In genomic region chr5:117842699-117843098, GRCm38 (mm10) we compare ENCODE assay signal across 13 mouse cellular contexts.
A peak's percentile ranks its signal among the peaks of the same experiment; 100 is the strongest.
DNase-seq lines count a peak whose midpoint lies in the region; ATAC-seq lines count a peak whose summit lies in the region.
"Had no signal": no experiment of that assay in that cellular context is flagged by ENCODE, and none has a peak within 500 bp of the region (broad histone marks: within the 10 kb centered on the region; RNA-seq: fewer than 3 reads in every experiment).

No protein-coding gene starts in this region.

- no peaks in the 10 kb centered on the region for H3K36me3 ChIP-seq in forebrain, embryonic 10.5 days (replicated peaks)
- H3K36me3 ChIP-seq in forebrain, embryonic 11.5 days (ENCODE audit: control insufficient read depth, insufficient read depth, low read length): no peaks in the 10 kb centered on the region
- no peaks in the 10 kb centered on the region for H3K36me3 ChIP-seq in hindbrain, embryonic 12.5 days
- H3K36me3 ChIP-seq in midbrain, embryonic 15.5 days (replicated peaks): no peaks in the 10 kb centered on the region
- no peaks in the 10 kb centered on the region for H3K36me3 ChIP-seq in limb, embryonic 10.5 days
- H3K36me3 ChIP-seq: heart, embryonic 13.5 days had no signal

- H3K27ac ChIP-seq in forebrain, embryonic 10.5 days: no peak overlapping the region
- H3K27ac ChIP-seq in forebrain, embryonic 11.5 days (ENCODE audit: low read depth, low read length): no peak overlapping the region
- H3K27ac ChIP-seq in hindbrain, embryonic 12.5 days: no peak overlapping the region
- no peak overlapping the region for H3K27ac ChIP-seq in midbrain, embryonic 15.5 days
- no peak overlapping the region for H3K27ac ChIP-seq in limb, embryonic 10.5 days
- H3K27ac ChIP-seq: heart, embryonic 13.5 days; stomach, postnatal 0 days had no signal

- 2% methylated on average over 14 of the region's 14 CpGs for WGBS in forebrain, embryonic 10.5 days
- WGBS in forebrain, embryonic 11.5 days: 4% methylated on average over 13 of the region's 14 CpGs
- 4% methylated on average over 14 of the region's 14 CpGs for WGBS in hindbrain, embryonic 12.5 days
- WGBS in midbrain, embryonic 15.5 days: 2% methylated on average over 14 of the region's 14 CpGs
- 3% methylated on average over 14 of the region's 14 CpGs for WGBS in limb, embryonic 10.5 days

- peaks cover 87% of the 10 kb centered on the region for H3K27me3 ChIP-seq in forebrain, embryonic 10.5 days (ENCODE audit: poor library complexity, severe bottlenecking)
- peaks cover 41% of the 10 kb centered on the region for H3K27me3 ChIP-seq in forebrain, embryonic 11.5 days (ENCODE audit: control insufficient read depth, insufficient read depth, low read length)
- H3K27me3 ChIP-seq in hindbrain, embryonic 12.5 days: peaks cover 74% of the 10 kb centered on the region
- H3K27me3 ChIP-seq in midbrain, embryonic 15.5 days (replicated peaks): peaks cover 27% of the 10 kb centered on the region
- H3K27me3 ChIP-seq in limb, embryonic 10.5 days (ENCODE audit: low read depth, poor library complexity, severe bottlenecking): peaks cover 86% of the 10 kb centered on the region

- H3K4me2 ChIP-seq in forebrain, embryonic 11.5 days (ENCODE audit: low read depth, low read length, severe bottlenecking): no peak overlapping the region; the same call in 1 of the 2 replicates
- peak overlapping the region; percentile 55 for H3K4me2 ChIP-seq in hindbrain, embryonic 12.5 days (replicated peaks)
- H3K4me2 ChIP-seq in midbrain, embryonic 15.5 days: peak overlapping the region; percentile 89
- H3K4me2 ChIP-seq: heart, embryonic 13.5 days had no signal

- DNase-seq in forebrain, embryonic 10.5 days (ENCODE audit: extremely low spot score, low spot score): no peak
- no peak for DNase-seq in forebrain, embryonic 11.5 days (ENCODE audit: low spot score)
- peak; percentile 42 to 49 for DNase-seq in cerebellum, postnatal 25 days
- no peak for DNase-seq in limb, embryonic 10.5 days (ENCODE audit: low spot score)
- DNase-seq in frontal cortex, postnatal 14 days (ENCODE audit: low spot score in 2 of 2): no peak
- DNase-seq in layer of hippocampus, adult 11-12 months (ENCODE audit: low spot score): no peak
- DNase-seq: gastrocnemius, postnatal 14 days; kidney, postnatal 10 days had no signal

- no peaks in the 10 kb centered on the region for H3K9me3 ChIP-seq in forebrain, embryonic 10.5 days
- H3K9me3 ChIP-seq in forebrain, embryonic 11.5 days (ENCODE audit: control insufficient read depth, low read length): no peaks in the 10 kb centered on the region
- no peaks in the 10 kb centered on the region for H3K9me3 ChIP-seq in hindbrain, embryonic 12.5 days (replicated peaks)
- no peaks in the 10 kb centered on the region for H3K9me3 ChIP-seq in midbrain, embryonic 15.5 days
- H3K9me3 ChIP-seq in limb, embryonic 10.5 days (replicated peaks): no peaks in the 10 kb centered on the region
- H3K9me3 ChIP-seq: heart, embryonic 13.5 days had no signal

- no peak for ATAC-seq in forebrain, embryonic 11.5 days (replicated peaks; ENCODE audit: low FRiP score)
- ATAC-seq in hindbrain, embryonic 12.5 days (ENCODE audit: low FRiP score): no peak
- no peak for ATAC-seq in midbrain, embryonic 15.5 days (replicated peaks)
- ATAC-seq: activated CD4-positive, CD25-positive, alpha-beta regulatory T cell, adult 4 months had no signal

- peaks cover 31% of the 10 kb centered on the region for H3K4me1 ChIP-seq in forebrain, embryonic 10.5 days
- peaks cover 15% of the 10 kb centered on the region; the same call in 1 of the 2 replicates for H3K4me1 ChIP-seq in forebrain, embryonic 11.5 days (replicated peaks; ENCODE audit: control insufficient read depth, insufficient read depth, low read length)
- H3K4me1 ChIP-seq in hindbrain, embryonic 12.5 days: peaks cover 15% of the 10 kb centered on the region
- H3K4me1 ChIP-seq in midbrain, embryonic 15.5 days: peaks cover 34% of the 10 kb centered on the region
- peaks cover 8% of the 10 kb centered on the region for H3K4me1 ChIP-seq in limb, embryonic 10.5 days
- H3K4me1 ChIP-seq: heart, embryonic 13.5 days had no signal

- peak overlapping the region; percentile 45; the same call in 1 of the 2 replicates for H3K4me3 ChIP-seq in forebrain, embryonic 10.5 days
- no peak overlapping the region for H3K4me3 ChIP-seq in forebrain, embryonic 11.5 days (ENCODE audit: low read depth, low read length)
- peak overlapping the region; percentile 30; the same call in 1 of the 2 replicates for H3K4me3 ChIP-seq in hindbrain, embryonic 12.5 days
- peak overlapping the region; percentile 43 for H3K4me3 ChIP-seq in midbrain, embryonic 15.5 days
- no peak overlapping the region for H3K4me3 ChIP-seq in limb, embryonic 10.5 days
- H3K4me3 ChIP-seq: heart, embryonic 13.5 days had no signal

- no peak overlapping the region for H3K9ac ChIP-seq in forebrain, embryonic 11.5 days (ENCODE audit: low read length)
- H3K9ac ChIP-seq in hindbrain, embryonic 12.5 days: no peak overlapping the region
- H3K9ac ChIP-seq in midbrain, embryonic 15.5 days: no peak overlapping the region
- H3K9ac ChIP-seq: heart, embryonic 13.5 days had no signal

Comparison
In these comparisons a context has a peak if more than half of its experiments do, and no peak if none do; other contexts are left out.
1. H3K4me3 ChIP-seq: peak in forebrain, embryonic 10.5 days (single experiment), hindbrain, embryonic 12.5 days (single experiment) and midbrain, embryonic 15.5 days (single experiment); none in forebrain, embryonic 11.5 days (single experiment) and limb, embryonic 10.5 days (single experiment).
2. DNase-seq: peak in cerebellum, postnatal 25 days (2 of 2); none in forebrain, embryonic 10.5 days (single experiment), forebrain, embryonic 11.5 days (single experiment), limb, embryonic 10.5 days (single experiment), frontal cortex, postnatal 14 days (0 of 2) and layer of hippocampus, adult 11-12 months (single experiment).